Mouse (Mus musculus) liver, adult 2 months (tissue): ENCODE measurements around the gene Amdhd2.

Experiments used
- CTCF ChIP-seq: fragments of 200-500 bp; IDR thresholded peaks from 2 replicates; pipeline ENCODE4 v1.5.1; 2011; ENCODE audit warnings: low read depth, low read length, control low read depth
- POLR2A ChIP-seq: fragments of 200-500 bp; IDR thresholded peaks from 2 replicates; pipeline ENCODE4 v1.6.1; 2011; ENCODE audit warnings: low read length, control low read depth; ENCODE audit not compliant: insufficient read depth; ENCODE audit errors: extremely low read depth

- TF ChIP-seq CTCF (no peak), POLR2A (no peak)
Measured at GRCm38 (mm10) chr17:24209043-24209915, 45.7 kb upstream of the Amdhd2 start, which contains the start of gene Ntn3.
